Mouse (Mus musculus) spleen, adult 12 weeks (tissue): ENCODE results near the gene Keg1.

Source experiments
- DNase-seq: peaks from one replicate; pipeline ENCODE4 v3.0.0; 2022; ENCODE audit warnings: low spot score

The Keg1 gene

GRCm38 (mm10) chr19:12765308-12765707 lies 69.7 kb downstream of the Keg1 start, which contains the start of gene Cntf:
Cntf (minus strand) TSS chr19:12765632.
- DNase-seq, result no peak
